Mouse (Mus musculus): ENCODE results near the gene Tnfsf10. TPM values are rescaled to one million over a fixed set of nuclear protein-coding genes. Genes with fewer than 3 reads are reported as not detected.
A peak's percentile ranks its signal among the peaks of the same experiment; 100 is the strongest.

Tnfsf10 gene
- total RNA-seq, 2 experiments from 2014 or later = 10.6 to 19.0 TPM

DNA sequence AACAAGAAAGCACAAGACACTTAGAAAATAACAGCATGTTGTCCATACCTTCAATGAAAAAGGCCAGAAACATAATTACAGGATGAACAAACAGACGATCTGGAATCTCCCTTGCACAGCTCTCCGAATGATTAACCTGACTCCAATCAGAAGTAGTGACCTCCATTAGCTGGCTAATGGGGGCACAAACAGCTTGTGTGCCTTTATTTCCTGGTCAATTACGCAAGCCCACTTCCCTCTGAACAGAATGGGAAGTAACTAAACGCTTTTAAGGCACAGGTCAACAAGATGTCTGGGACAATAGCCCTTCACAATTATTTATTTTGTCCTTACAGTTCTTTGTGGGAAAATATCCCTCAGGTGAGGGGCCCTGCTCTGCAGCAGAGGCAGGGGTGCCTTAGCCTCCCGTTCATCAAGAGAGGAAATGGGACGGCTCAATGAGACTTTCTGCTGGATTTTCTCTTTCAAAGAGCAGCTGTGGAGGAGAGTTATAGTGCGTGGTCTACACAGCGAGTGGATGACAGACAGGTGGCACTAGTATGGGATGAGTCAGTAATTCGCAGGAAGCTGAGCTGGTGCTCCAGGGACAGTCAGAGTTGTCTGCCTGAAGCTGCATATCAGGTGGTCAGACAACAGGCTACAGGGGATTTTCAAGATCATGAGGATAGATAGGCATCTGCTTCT, 14.3 kb upstream of the Tnfsf10 start:
- intact Hi-C loops (cut with DNase I) = no loop called here
- no peak for DNase-seq

DNA sequence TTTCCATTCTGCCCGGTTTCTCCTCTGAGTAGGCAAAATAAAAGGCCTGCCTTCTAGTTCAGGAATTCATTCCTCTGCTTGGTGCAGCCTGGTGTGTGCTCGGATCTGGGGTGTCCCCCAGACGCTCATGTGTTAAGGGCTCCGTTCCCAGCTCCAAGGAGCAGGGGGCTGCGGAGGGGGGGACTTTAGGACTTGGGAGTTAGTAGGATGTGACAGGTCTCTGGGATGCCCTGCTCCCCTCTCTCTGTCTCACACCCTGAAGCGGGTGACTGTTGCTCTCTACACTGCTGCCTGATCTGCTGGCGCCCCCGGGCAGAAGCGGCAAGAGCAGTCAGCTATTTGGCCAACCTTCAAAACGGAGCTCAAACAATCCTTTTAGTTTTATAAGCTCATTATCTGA, 10.0 kb upstream of the Tnfsf10 start:
- no peak for DNase-seq
- intact Hi-C loops (cut with DNase I) = no loop called here

DNA sequence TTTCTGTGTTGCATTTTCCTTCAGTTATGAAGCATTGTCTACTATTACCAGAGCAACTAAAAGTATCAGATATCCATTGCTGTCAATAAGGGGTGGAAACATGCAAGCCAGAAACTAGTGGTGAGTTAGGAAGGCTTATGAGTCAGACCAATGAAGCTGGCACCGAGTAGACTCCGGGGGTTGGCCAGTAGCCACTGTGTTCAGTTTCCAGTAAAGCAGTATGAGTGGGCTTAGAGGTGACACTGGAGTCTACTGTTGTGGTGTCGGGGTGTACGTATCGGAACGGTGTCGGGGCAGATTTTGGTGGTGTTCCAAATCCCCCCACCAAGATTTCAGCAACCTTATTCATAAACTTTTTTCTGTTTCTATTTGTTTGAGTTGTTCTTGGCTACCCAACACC, 5.9 kb upstream of the Tnfsf10 start:
- intact Hi-C loops (cut with DNase I) = no loop called here
- no peak for DNase-seq

DNA sequence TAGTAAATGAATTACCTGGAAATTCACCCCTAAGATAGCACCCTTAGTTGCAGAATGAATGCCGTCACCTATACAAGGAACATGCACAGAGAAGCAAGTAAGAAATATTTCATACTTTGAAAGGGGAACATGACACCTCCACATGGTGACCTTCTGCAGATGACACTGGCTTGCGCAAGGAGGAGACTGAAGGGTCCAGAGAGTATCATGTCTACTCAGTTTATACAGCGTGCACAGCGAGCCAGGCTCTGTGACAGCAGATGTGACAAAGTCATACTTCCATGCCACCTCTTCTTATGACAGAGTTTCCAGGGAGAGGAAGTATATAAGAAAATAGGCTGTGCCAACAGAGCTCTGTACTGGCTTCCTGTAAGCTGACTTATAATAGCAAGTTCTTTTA, 5.4 kb upstream of the Tnfsf10 start:
- intact Hi-C loops (cut with DNase I) = no loop called here

DNA sequence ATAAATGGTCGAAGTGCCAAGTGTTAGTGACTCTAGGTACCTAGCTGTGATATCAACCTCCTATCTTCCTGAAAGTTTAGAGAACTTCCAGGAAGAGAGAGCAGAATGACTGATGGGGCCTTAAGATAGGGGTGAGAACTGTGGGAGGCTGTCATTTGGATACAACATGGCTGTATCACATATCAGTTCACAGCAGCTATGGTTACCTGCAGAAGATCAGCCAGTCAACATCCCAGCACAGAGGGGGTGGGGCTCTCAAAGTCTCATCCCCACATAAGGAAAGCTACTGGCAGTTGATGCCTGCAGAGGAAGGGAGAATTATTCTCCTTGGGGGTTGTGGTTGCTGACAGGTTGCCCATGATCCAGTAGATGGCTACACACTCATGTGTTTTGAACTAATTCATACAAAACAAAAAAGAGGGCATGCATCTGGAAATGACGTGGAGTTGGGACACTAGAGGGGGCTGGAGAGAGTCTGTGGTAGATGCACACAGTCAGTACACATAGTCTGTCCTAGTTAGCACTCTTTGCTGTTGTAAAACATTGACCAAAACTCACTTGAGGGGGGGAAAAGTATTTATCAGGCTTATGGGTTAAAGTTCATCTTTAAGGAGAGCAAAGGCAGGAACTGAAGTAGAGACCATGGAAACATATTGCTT, 2.2 kb upstream of the Tnfsf10 start:
- intact Hi-C loops (cut with DNase I) = no loop called here
- no peak for DNase-seq

More for the DNA sequence above, 5.4 kb upstream of the Tnfsf10 start:
- no peak for DNase-seq

DNA sequence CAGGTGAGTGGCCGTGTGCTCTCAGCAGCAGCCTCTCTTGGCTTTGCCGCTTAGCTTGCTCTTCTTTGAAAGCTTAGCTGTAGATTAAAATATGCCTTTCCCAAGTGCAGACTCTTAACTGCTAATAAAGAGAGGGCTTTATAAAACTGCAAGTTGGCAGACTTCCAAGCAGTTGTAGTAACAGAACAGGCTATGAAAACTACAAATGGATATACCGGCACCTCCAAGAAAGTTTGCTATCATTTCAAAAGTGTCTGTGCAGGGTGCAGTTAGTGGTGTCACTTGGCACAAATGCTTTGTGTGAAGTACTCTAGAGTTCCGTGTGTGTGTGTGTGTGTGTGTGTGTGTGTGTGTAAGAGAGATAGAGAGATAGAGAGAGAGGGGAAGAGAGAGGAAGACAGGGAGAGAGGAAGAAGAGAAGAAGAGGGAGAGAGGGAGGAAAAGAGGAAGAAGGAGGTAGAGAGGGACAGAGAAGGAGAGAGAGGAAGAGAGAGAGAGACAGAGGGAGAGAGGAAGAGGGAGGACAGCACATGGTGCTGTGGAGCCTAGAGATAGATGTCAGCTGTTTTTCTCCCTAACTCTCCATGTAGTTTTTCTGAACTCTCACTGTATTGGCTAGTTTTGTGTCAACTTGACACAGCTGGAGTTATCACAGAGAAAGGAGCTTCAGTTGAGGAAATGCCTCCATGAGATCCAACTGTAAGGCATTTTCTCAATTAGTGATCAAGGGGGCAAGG, 628 bp downstream of the Tnfsf10 start:
- intact Hi-C loops (cut with DNase I) = loop anchor here (2.0 kb wide), 1 partner anchor 29 kb away; no protein-coding TSS in a partner anchor
- peak in 1 of 2 experiments; percentile 30 for DNase-seq

DNA sequence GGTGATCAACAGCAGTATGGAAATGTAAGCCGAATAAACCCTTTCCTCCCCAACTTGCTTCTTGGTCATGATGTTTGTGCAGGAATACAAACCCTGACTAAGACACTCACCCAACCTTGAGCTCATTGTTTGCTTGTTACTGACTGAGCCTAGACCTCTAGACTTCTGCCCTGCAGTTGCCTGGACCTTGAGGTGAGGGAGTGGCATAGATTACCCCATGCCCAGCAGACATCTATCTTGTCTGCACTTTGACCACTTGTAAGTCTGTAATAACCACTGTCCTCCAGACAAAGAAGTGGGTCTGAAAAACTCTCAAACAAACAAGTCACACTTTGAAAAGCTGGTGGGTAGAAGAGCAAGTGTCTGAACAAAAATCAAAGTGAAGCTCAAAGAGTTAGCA, 2.8 kb downstream of the Tnfsf10 start:
- DNase-seq = no peak
- intact Hi-C loops (cut with DNase I) = loop anchor here (5.0 kb wide), 1 partner anchor 47 kb away; no protein-coding TSS in a partner anchor

DNA sequence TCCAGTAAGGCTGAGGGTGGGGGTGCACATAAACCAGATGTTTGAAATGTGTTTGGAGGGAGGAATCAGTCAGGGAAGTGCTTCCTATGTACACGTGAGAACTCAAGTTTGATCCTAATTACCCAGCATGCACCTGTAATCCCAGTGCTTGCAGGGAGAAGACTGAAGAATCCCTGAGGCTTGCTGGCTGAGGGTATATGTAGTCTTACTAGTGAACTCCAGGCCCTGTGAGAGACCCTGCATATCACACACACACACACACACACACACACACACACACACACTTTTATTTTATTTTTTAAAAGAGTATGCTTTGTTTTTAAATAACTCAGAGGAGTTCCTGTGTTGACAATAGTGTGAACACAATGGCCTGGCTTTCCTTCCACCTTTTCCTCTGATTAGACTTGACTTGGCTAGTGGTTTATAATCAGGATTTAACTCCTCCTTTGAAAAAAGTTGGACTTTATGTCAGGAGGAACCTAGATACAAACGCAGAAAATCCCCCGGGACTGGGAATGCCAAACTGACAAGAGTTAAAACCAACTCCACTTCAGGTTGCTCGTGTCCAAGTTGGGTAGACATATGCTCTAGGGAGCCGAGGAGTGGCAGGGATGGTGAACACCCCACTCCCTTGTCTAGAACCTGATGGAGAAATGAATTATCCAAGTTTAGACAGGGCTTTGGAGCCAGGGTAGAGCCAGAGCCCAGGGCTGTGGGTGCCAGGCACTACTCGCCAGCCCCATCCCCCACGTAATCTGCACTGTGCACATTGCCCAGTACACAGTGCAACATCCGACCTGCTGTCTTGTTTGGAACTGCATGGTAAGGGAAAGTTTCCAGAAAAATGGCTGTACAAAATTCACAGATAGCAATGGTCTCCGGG, 4.0 kb downstream of the Tnfsf10 start:
- intact Hi-C loops (cut with DNase I) = loop anchor here (5.0 kb wide), 1 partner anchor 49 kb away; no protein-coding TSS in a partner anchor
- DNase-seq = peak; percentile 35 to 46

DNA sequence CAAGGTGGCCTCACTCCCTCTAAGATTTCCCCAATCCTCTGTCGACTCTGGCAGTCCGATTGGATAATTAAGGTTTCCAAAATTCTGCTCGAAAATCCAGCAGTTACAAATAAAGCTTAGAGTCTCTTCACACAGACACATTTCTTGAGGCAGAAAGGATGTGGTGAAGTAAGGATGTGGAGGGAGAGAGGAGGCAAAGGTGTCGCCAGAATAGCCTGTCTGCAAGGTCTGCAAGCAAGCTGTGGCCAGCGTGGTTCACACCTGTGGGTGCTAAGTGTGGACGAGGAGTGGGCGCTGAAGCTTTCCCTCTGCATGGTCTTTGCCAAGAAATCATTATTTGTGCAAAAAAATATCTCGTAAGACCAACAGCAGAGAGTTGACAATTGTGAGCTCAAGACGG, 5.8 kb downstream of the Tnfsf10 start:
- intact Hi-C loops (cut with DNase I) = loop anchor here (5.0 kb wide), 1 partner anchor 50 kb away; no protein-coding TSS in a partner anchor
- no peak for DNase-seq

DNA sequence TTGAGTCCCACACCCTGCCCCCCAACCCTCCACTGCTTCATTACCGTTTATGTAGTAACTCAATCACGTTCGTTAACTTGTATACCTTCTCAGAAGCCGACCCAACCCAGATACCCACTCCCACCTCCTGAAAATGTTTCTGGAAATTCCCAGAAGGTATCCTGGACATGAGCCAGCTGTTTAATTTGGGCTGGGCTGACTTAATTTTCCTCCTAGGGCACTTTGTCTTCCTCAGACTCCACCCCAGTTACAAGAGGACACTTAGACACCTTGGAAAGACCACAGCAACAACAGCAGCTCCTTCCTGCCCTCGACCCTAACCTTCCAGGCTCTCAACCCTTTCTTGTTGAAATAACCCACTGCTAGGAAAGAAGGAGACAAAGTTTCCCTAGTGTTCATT, 6.7 kb downstream of the Tnfsf10 start:
- intact Hi-C loops (cut with DNase I) = loop anchor here (5.0 kb wide), 1 partner anchor 51 kb away; no protein-coding TSS in a partner anchor
- no peak for DNase-seq

DNA sequence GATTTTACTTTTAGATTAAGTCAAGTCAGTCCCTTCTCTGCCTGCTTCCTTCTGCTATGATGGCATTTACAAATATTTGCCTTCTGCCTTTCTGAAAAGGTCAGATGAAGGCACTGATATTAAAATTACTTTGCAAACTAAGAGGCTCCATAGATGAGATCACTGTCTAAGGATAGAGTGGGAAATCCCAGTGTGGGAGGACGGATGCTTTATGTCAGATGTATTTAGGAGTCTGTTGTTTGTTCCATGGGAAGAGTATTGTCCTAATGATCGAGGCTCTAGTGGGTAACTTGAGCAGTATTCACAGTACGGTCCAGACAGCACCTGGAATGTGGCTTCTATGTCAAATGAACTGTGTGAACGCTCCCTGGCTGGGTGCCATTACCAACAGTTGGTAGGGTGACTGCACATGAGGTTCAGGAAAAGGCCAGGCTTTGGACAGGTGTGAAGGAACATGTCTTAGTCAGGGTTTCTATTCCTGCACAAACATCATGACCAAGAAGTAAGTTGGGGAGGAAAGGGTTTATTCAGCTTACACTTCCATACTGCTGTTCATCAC, 9.9 kb downstream of the Tnfsf10 start:
- intact Hi-C loops (cut with DNase I) = no loop called here
- DNase-seq = no peak

DNA sequence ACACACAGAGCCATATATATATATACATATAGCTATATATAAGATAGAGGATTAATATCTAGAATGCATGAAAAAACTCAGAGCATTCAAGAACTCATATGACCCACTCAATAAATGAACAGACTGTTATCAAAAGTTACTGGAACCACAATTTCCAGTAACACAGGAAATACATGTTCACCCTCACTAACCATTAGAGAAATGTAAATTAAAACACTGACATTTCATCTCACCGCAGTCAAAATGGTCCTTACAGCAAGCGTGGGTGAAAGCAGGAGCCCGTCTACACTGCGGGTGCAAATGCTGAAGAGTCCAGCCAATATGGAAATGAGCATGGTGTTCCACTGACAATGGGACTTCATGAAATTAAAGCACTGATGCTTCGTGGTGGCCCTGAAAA, 13.9 kb downstream of the Tnfsf10 start:
- intact Hi-C loops (cut with DNase I) = no loop called here
- no peak for DNase-seq

DNA sequence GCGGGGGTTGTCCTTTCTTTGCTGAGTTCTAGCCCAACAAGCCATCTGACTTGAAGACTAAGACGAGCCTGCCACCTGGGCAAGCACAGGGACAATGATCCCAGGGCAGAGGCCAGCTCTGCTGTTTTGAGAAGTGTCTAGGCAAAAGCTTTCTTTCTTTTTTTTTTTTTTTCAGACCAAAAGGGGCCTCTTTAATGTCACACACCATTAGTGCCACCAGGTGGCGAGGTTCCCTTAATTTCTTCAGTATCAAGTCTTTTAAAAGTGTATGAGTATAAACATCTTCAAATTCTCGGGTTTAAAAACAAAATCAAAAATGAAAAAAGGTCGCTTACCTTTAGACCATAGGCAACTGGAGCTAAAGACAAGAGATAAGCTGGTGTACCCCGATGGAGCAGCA, 21.6 kb downstream of the Tnfsf10 start:
- peak; percentile 54 to 72 for DNase-seq
- intact Hi-C loops (cut with DNase I) = loop anchor here (5.0 kb wide), 1 partner anchor 66 kb away; no protein-coding TSS in a partner anchor

DNA sequence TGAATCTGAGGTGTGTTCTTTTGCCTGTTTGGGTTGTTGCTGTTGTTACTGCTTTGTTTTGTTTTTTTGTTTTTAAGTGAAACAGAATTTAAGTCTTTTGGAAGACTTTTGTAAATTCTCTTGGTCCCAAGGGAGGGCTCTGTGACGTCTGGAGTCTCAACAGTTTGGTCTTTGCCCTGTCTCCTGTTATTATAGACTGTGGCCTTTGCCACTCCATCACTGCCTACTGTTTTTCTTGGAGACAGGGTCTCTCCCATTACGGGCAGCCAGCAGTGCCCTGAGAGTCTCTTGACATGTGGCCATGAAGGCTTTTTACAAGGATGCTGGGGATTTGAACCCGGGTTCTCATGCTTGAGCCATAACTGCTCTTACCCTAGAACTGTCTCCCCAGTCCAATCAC, 22.1 kb downstream of the Tnfsf10 start:
- no peak for DNase-seq
- intact Hi-C loops (cut with DNase I) = loop anchor here (5.0 kb wide), 1 partner anchor 67 kb away; no protein-coding TSS in a partner anchor

DNA sequence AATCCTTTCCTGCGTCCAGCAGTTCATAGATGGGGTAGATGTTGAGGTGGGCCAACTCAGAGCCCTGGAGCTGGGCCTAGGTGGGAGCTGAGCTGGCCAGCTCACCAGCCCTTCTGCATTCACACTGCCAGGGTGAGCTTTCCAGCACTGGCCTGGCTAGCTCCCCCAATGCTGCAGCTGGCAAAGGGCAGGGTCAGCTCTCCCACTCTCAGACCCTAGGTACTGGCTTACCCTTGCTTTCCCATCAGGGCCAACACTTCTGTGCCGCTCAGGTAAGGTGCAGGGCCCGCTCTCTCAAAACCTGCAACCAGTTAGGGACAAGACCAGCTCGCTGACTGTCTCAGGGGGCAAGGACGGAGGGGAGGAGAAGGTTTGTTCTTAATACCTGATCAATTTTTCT, 23.9 kb downstream of the Tnfsf10 start:
- no peak for DNase-seq
- intact Hi-C loops (cut with DNase I) = loop anchor here (5.0 kb wide), 1 partner anchor 122 kb away; no protein-coding TSS in a partner anchor

DNA sequence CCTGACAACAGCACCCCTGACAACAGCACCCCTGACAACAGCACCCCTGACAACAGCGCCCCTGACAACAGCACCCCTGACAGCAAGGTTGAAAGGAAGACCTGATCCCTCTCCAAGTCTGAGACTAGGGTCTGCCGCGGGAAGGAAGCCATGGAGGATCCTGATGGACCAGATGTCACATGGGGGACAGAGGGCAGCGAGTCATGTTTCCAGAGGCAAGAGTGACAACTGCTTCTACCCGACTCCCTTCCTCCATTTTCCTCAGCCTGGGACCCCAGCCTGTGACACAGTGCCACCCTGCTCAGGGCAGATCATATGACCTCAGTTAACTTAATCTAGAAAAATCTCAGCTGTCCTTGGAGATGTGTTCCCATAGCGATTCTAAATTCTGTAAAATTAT, 25.6 kb downstream of the Tnfsf10 start:
- intact Hi-C loops (cut with DNase I) = loop anchor here (5.0 kb wide), 1 partner anchor 120 kb away; no protein-coding TSS in a partner anchor
- DNase-seq = no peak

DNA sequence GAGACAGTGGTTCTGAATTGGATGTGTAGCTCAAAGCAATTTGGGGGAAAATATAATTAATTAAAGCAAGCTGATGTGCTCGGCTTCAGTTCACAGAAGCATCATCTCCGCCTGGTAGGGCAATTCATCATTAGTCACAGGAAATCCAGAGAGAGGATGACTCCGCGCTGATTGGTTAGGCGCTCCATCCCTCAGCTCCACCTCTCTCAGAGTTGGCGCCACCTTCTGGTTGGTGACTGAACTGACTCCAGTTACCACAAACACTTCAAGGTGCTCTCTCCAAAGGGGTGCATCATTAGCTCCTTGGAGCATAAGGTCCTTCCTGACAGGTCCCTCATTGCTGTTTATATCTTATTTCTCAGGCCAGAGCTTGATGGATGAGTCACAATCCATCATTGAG, 28.7 kb downstream of the Tnfsf10 start:
- intact Hi-C loops (cut with DNase I) = loop anchor here (2.0 kb wide), 1 partner anchor 95 kb away; no protein-coding TSS in a partner anchor
- DNase-seq = peak; percentile 27 to 65

DNA sequence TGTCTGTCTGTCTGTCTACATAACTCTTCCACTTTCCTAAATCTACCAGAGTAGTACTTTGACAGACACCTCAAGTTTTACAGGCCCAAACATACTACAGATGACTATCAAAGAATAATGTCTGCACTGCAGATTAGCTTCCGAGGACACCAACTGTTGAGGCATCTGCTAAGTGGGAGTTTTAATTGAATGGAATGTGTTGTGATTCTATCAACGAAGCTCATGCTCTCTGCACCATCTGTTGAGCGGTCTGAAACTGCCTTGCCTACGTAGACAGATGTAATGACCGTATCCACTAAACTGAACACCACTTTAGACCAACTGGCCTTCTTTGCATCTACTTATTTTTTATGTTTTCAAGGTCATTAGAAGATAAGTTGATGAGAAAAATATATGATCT, 31.6 kb downstream of the Tnfsf10 start:
- intact Hi-C loops (cut with DNase I) = no loop called here
- DNase-seq = no peak

DNA sequence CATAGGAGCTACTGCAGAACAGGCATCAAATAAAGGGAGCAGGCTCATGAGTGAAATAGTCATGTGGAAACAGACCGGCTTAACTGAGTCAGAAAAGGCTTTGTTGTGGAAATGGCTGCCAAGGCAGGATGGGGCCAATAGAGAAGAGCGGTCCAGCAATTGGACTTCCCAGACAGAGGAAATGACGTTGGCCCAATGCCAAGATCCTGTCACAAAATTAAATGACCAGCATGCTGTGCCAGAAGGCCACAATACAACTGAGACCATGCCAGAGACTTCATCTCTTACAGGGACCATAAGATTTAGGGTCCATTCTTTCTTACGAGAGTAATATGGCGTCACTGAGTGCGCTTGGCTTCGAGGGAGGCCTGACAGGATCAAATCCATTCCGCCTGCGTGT, 34.3 kb downstream of the Tnfsf10 start:
- peak; percentile 24 to 36 for DNase-seq
- intact Hi-C loops (cut with DNase I) = no loop called here
